Mouse (Mus musculus) olfactory bulb, adult 2 months (tissue): ENCODE measurements around the gene Eif4b.

Experiments
- CTCF ChIP-seq: fragments of 200-500 bp; IDR thresholded peaks from 2 replicates; pipeline ENCODE4 v1.5.1; 2012; ENCODE audit warnings: low read depth, mild to moderate bottlenecking, low read length, moderate library complexity; ENCODE audit not compliant: insufficient read depth
- POLR2A ChIP-seq: fragments of 200-500 bp; IDR thresholded peaks from 2 replicates; pipeline ENCODE4 v1.6.1; 2012; ENCODE audit warnings: mild to moderate bottlenecking, low read depth, low read length, moderate library complexity; ENCODE audit not compliant: insufficient read depth

DNA sequence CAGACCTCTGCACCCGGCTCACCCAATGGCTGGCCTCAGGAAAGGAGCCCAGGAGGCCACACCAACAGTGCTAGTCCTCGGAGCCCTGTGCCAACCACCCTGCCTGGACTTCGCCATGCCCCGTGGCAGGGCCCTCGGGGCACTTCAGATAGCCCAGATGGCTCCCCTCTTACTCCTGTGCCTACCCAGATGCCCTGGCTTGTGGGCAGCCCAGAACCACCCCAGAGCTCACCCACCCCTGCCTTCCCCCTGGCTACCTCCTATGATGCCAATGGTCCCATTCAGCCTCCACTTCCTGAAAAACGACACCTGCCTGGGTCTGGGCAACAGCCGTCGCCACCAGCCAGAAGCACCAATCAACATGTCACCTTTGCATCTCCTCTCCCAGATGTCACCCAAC lies 39.3 kb downstream of the Eif4b start:
- TF ChIP-seq CTCF, result no peak
- TF ChIP-seq POLR2A, result no peak
